Mouse (Mus musculus) C2C12 (cell line): ENCODE measurements around the gene Senp2.

Experiments
- CEBPB ChIP-seq: IDR thresholded peaks from one replicate; pipeline ENCODE4 v1.6.1; 2011; ENCODE audit warnings: low read depth, mild to moderate bottlenecking, control low read depth, moderate library complexity
- CTCF ChIP-seq: IDR thresholded peaks from one replicate; pipeline ENCODE4 v1.5.1; 2011; ENCODE audit not compliant: control insufficient read depth, insufficient read depth, insufficient read length
- FOSL1 ChIP-seq: IDR thresholded peaks from one replicate; pipeline ENCODE4 v1.8.0; 2011; ENCODE audit warnings: mild to moderate bottlenecking, low read length; ENCODE audit not compliant: poor library complexity, insufficient read depth, severe bottlenecking
- MYOD1 ChIP-seq: IDR thresholded peaks from one replicate; pipeline ENCODE4 v1.6.1; 2011; ENCODE audit warnings: low read depth; ENCODE audit not compliant: control insufficient read depth, insufficient read length
- USF1 ChIP-seq: IDR thresholded peaks from one replicate; pipeline ENCODE4 v1.6.1; 2011; ENCODE audit warnings: low read depth, mild to moderate bottlenecking, control low read depth, moderate library complexity

- no peak for TF ChIP-seq CTCF
- TF ChIP-seq FOSL1, result no peak
- no peak for TF ChIP-seq MYOD1
- TF ChIP-seq USF1, result no peak
- TF ChIP-seq CEBPB, result no peak
These were observed 9.2 kb upstream of the Senp2 start for GRCm38 (mm10) chr16:21999941-22000690.
